Mouse (Mus musculus) lung, embryonic 14.5 days (tissue): Measurements from ENCODE around the gene Tbck. TPM values are rescaled to one million over a fixed set of nuclear protein-coding genes. Genes with fewer than 3 reads are reported as not detected.

Experiments used
- ATAC-seq: fragments of 200-750 bp; cut with Nextera tagmentation; 2 replicates; pipeline ENCODE4 v1.8.0; 2017; ENCODE audit warnings: mild to moderate bottlenecking, moderate TSS enrichment, moderate library complexity; ENCODE audit not compliant: insufficient read depth
- DNase-seq: peaks from one replicate; pipeline ENCODE4 v3.0.0-alpha.2; 2015
- H3K27ac ChIP-seq: fragments of 300-500 bp; sonication (generic); 2 replicates; pipeline ENCODE4 v1.5.1; 2014; ENCODE audit warnings: low read depth, mild to moderate bottlenecking, moderate library complexity
- H3K27me3 ChIP-seq: fragments of 300-500 bp; sonication (generic); 2 replicates; pipeline ENCODE4 v1.6.1; 2014; ENCODE audit warnings: low read length, control low read depth; ENCODE audit not compliant: insufficient read depth
- H3K36me3 ChIP-seq: fragments of 300-500 bp; sonication (generic); 2 replicates; pipeline ENCODE4 v1.6.1; 2014; ENCODE audit warnings: control low read depth; ENCODE audit not compliant: insufficient read depth
- H3K4me1 ChIP-seq: fragments of 300-500 bp; sonication (generic); 2 replicates; pipeline ENCODE4 v1.6.1; 2014; ENCODE audit warnings: antibody characterized with exemption, control low read depth; ENCODE audit not compliant: insufficient read depth
- H3K4me2 ChIP-seq: fragments of 300-500 bp; sonication (generic); 2 replicates; pipeline ENCODE4 v1.6.1; 2014; ENCODE audit warnings: mild to moderate bottlenecking
- H3K4me3 ChIP-seq: fragments of 300-500 bp; sonication (generic); 2 replicates; pipeline ENCODE4 v1.5.1; 2014; ENCODE audit warnings: low read depth, low read length
- H3K9ac ChIP-seq: fragments of 300-500 bp; sonication (generic); 2 replicates; pipeline ENCODE4 v1.6.1; 2014
- H3K9me3 ChIP-seq: fragments of 300-500 bp; sonication (generic); 2 replicates; pipeline ENCODE4 v1.6.1; 2016; ENCODE audit warnings: low read depth, low read length, control low read depth
- CTCF ChIP-seq: IDR thresholded peaks from 2 replicates; pipeline ENCODE4 v1.5.1; 2016; ENCODE audit warnings: antibody characterized with exemption, low read depth
- WGBS: fragments of 180-500 bp; shearing (Covaris S2); extraction: QIAGEN DNeasy Blood & Tissue Kit; methylation state at CpG from one replicate; pipeline ENCODE4 v1.1.7; 2014; 5-methylcytosine and 5-hydroxymethylcytosine counted together
- polyA plus RNA-seq: library from polyadenylated mRNA; unstranded; fragments of >200 nt; fragmentation: Nextera tagmentation; extraction: Ambion mirVana; gene quantifications from 2 replicates; pipeline ENCODE4 v1.2.1, GENCODE M21; 2014

Tbck gene
- polyA plus RNA-seq, 1 experiment from 2014 or later = 19.6 TPM

- Histone ChIP-seq H3K4me2 (no peak overlapping the region), H3K9me3 (no peaks in the 10 kb centered on the region), H3K36me3 (no peaks in the 10 kb centered on the region), H3K27ac (no peak overlapping the region), H3K9ac (no peak overlapping the region), H3K4me1 (0 out of 2 replicates have a peak, but pooled peaks cover 6% of the 10 kb centered on the region), H3K27me3 (no peaks in the 10 kb centered on the region), H3K4me3 (no peak overlapping the region)
- no peak for ATAC-seq
- 69% methylated on average over 14 of the region's 14 CpGs for WGBS
- no peak for TF ChIP-seq CTCF
- no peak for DNase-seq
Observed at GRCm38 (mm10) chr3:132876011-132876708, 192.2 kb downstream of the Tbck start.

GRCm38 (mm10) chr3:132876933-132877676, 193.2 kb downstream of the Tbck start:
- H3K36me3 ChIP-seq = no peaks in the 10 kb centered on the region
- H3K4me2 ChIP-seq = no peak overlapping the region
- 0 out of 2 replicates have a peak, but pooled peaks cover 6% of the 10 kb centered on the region for H3K4me1 ChIP-seq
- no peak for TF ChIP-seq CTCF
- no peak for DNase-seq
- no peak for ATAC-seq
- WGBS = 53% methylated on average over 10 of the region's 10 CpGs
- H3K4me3 ChIP-seq = no peak overlapping the region
- H3K27ac ChIP-seq = no peak overlapping the region
- no peaks in the 10 kb centered on the region for H3K27me3 ChIP-seq
- H3K9me3 ChIP-seq = no peaks in the 10 kb centered on the region
- no peak overlapping the region for H3K9ac ChIP-seq

- no peak for TF ChIP-seq CTCF
- H3K4me1 ChIP-seq = 0 out of 2 replicates have a peak, but pooled peaks cover 6% of the 10 kb centered on the region
- no peak overlapping the region for H3K9ac ChIP-seq
- no peak overlapping the region for H3K4me2 ChIP-seq
- ATAC-seq (no peak), DNase-seq (no peak)
- no peaks in the 10 kb centered on the region for H3K36me3 ChIP-seq
- no peaks in the 10 kb centered on the region for H3K27me3 ChIP-seq
- no peak overlapping the region for H3K4me3 ChIP-seq
- WGBS = 80% methylated on average over 3 of the region's 3 CpGs
- no peak overlapping the region for H3K27ac ChIP-seq
- no peaks in the 10 kb centered on the region for H3K9me3 ChIP-seq
Observed at GRCm38 (mm10) chr3:132880361-132880760, 196.4 kb downstream of the Tbck start.

DNA sequence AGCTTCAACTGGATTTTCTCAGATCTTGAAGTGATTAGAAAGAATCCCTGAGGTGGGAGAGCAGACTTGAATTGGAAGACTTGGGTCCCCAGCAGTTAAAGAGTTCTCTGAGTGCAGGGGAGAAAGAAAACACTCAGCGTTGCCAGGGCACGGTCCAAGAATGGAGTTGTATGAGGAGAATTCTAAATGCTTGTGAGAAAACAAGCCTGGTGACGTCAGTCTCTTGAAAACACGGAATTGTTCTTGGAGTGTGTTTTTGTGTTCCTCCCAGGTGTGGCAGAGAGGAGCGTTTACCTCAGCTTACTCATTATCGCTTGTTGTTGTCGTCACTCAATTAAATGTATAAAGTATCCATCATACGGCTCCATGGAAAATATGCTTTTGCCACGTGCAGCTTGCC, 196.9 kb downstream of the Tbck start:
- WGBS = 60% methylated on average over 9 of the region's 9 CpGs
- Histone ChIP-seq H3K27ac (no peak overlapping the region), H3K9ac (no peak overlapping the region), H3K4me3 (no peak overlapping the region), H3K36me3 (no peaks in the 10 kb centered on the region), H3K4me1 (0 out of 2 replicates have a peak, but pooled peaks cover 6% of the 10 kb centered on the region), H3K9me3 (no peaks in the 10 kb centered on the region), H3K27me3 (no peaks in the 10 kb centered on the region), H3K4me2 (no peak overlapping the region)
- DNase-seq (no peak), ATAC-seq (no peak)
- TF ChIP-seq CTCF = no peak

GRCm38 (mm10) chr3:132883256-132883655, 199.3 kb downstream of the Tbck start:
- no peak for ATAC-seq
- no peaks in the 10 kb centered on the region for H3K36me3 ChIP-seq
- H3K4me3 ChIP-seq = no peak overlapping the region
- no peak overlapping the region for H3K27ac ChIP-seq
- 72% methylated on average over 9 of the region's 9 CpGs for WGBS
- DNase-seq = no peak
- H3K9ac ChIP-seq = no peak overlapping the region
- no peak overlapping the region for H3K4me2 ChIP-seq
- H3K9me3 ChIP-seq = no peaks in the 10 kb centered on the region
- no peaks in the 10 kb centered on the region for H3K27me3 ChIP-seq
- no peaks in the 10 kb centered on the region for H3K4me1 ChIP-seq
- TF ChIP-seq CTCF = no peak

DNA sequence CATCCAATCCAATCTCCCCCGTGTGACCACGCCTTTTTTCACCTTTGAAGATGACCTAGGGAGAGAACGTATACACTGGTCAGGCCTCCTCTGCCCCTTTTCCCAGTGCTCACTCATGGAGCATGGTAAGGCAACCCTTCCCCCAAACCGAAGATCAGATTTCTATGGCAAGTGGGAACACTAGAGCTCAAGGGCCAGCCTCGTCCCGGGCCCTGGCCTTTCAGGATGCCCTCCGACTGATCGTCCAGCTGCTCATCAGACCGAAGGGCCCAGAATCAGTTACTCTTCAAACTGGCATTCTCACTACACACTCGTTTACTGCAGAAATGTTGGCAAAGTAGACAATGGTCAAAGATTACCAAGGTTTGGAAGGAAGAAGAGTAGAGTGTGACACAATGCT, 200.5 kb downstream of the Tbck start:
- H3K4me2 ChIP-seq = no peak overlapping the region
- H3K9me3 ChIP-seq = no peaks in the 10 kb centered on the region
- DNase-seq (no peak), ATAC-seq (no peak)
- no peak for TF ChIP-seq CTCF
- WGBS = 69% methylated on average over 10 of the region's 10 CpGs
- no peaks in the 10 kb centered on the region for H3K4me1 ChIP-seq
- H3K27me3 ChIP-seq = no peaks in the 10 kb centered on the region
- H3K27ac ChIP-seq = no peak overlapping the region
- no peak overlapping the region for H3K9ac ChIP-seq
- H3K36me3 ChIP-seq = no peaks in the 10 kb centered on the region
- no peak overlapping the region for H3K4me3 ChIP-seq

DNA sequence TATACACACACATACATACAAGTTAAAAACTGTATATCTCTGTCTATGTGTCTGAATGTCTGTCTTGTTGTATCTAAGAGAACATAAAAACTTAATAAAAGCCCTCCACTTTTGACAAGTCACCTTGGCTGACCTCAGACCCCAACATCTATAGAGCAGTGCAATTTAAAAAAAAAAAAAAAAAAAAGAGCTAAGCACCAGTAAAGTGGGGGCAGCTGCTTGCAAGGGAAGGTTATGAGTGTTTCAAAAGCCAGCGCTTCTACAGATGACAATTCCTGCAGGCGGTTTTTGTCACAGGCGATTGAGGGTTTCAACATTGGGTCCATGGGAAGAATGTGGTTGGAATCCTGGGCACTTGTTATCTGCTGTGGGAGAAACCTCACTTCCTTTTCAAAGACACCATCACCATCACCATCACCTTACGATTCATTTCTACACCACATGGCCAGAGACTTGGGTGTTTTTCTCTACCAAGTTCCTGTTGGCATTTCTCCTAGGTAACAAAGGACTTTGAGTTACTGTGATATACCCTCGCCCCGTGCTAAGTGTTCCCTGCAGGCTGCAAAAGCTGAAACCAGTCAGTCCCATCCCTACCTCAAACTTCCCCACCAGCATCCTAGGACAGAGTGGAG, 202.6 kb downstream of the Tbck start:
- DNase-seq (no peak), ATAC-seq (no peak)
- H3K27me3 ChIP-seq = no peaks in the 10 kb centered on the region
- no peaks in the 10 kb centered on the region for H3K4me1 ChIP-seq
- H3K9me3 ChIP-seq = no peaks in the 10 kb centered on the region
- no peak for TF ChIP-seq CTCF
- H3K4me3 ChIP-seq = no peak overlapping the region
- no peak overlapping the region for H3K27ac ChIP-seq
- whole genome bisulfite sequencing = 74% methylated on average over 6 of the region's 6 CpGs
- no peak overlapping the region for H3K9ac ChIP-seq
- H3K4me2 ChIP-seq = no peak overlapping the region
- H3K36me3 ChIP-seq = peaks cover 3% of the 10 kb centered on the region; the same call in 1 of the 2 replicates
